Mouse (Mus musculus): ENCODE results near the gene Ppme1. TPM values are rescaled to one million over a fixed set of nuclear protein-coding genes. Genes with fewer than 3 reads are reported as not detected.

Gene Ppme1
- polyA plus RNA-seq (2012; rRNA removed): 164 and 175 TPM in 2 replicates

GRCm38 (mm10) chr7:100371495-100372451 is at the start of gene Ppme1, which contains the start of gene C2cd3:
Gene Ppme1 (minus strand): TSS chr7:100372307.
Gene C2cd3 (plus strand): TSS chr7:100372233.

GRCm38 (mm10) chr7:100285383-100285782 is 86.7 kb downstream of the Ppme1 start, which contains the start of gene P4ha3:
Gene P4ha3 (plus strand): TSS chr7:100285520.

Other genes starting within 250 kb of the Ppme1 start
- gene Lipt2, start 213.0 kb downstream of the Ppme1 start, polyA plus RNA-seq (2012; rRNA removed): 11.4 and 11.8 TPM in 2 replicates
- gene Kcne3, start 195.8 kb downstream of the Ppme1 start, polyA plus RNA-seq (2012; rRNA removed): 0.38 and 1.1 TPM in 2 replicates
- 55.1 and 62.1 TPM in 2 replicates for gene Pgm2l1, start 144.9 kb downstream of the Ppme1 start, polyA plus RNA-seq (2012; rRNA removed)
- 6.8 and 7.0 TPM in 2 replicates for gene P4ha3, start 86.8 kb downstream of the Ppme1 start, polyA plus RNA-seq (2012; rRNA removed)
- 22.6 TPM in 2 replicates for gene C2cd3, start 74 bp downstream of the Ppme1 start, polyA plus RNA-seq (2012; rRNA removed)
- gene Ucp3, start 100.7 kb upstream of the Ppme1 start, polyA plus RNA-seq (2012; rRNA removed): 0.06 and 0.21 TPM in 2 replicates
- gene Ucp2, start 121.0 kb upstream of the Ppme1 start, polyA plus RNA-seq (2012; rRNA removed): 41.7 and 43.9 TPM in 2 replicates
- gene Dnajb13, start 142.7 kb upstream of the Ppme1 start, polyA plus RNA-seq (2012; rRNA removed): 2.8 and 3.8 TPM in 2 replicates
- gene Coa4, start 164.8 kb upstream of the Ppme1 start, polyA plus RNA-seq (2012; rRNA removed): 9.5 and 9.8 TPM in 2 replicates
- 220 and 231 TPM in 2 replicates for gene Rab6a, start 235.1 kb upstream of the Ppme1 start, polyA plus RNA-seq (2012; rRNA removed)
- 48.2 and 52.7 TPM in 2 replicates for gene Mrpl48, start 236.0 kb upstream of the Ppme1 start, polyA plus RNA-seq (2012; rRNA removed)